Mouse (Mus musculus) megakaryocyte, embryonic 14.5 days (primary cell): ENCODE data around the gene Ptprh. TPM values are rescaled to one million over a fixed set of nuclear protein-coding genes. Genes with fewer than 3 reads are reported as not detected.
"Not testable (repeated sequence)": the region's sequence is repeated elsewhere in the genome, so short reads cannot be mapped to it uniquely, and the experiment has no call there.

Source experiments
- H3K27me3 ChIP-seq: replicated peaks from 2 replicates; pipeline ENCODE3; 2012; ENCODE audit warnings: inconsistent platforms
- H3K36me3 ChIP-seq: replicated peaks from 2 replicates; pipeline ENCODE3; 2012; ENCODE audit warnings: low read length, inconsistent platforms, mixed read lengths
- H3K4me1 ChIP-seq: 2 replicates; pipeline ENCODE4 v1.6.1; 2012; ENCODE audit warnings: inconsistent platforms
- H3K4me3 ChIP-seq: replicated peaks from 2 replicates; pipeline ENCODE3; 2012; ENCODE audit warnings: moderate library complexity, mild to moderate bottlenecking, inconsistent platforms
- H3K9me3 ChIP-seq: 2 replicates; pipeline ENCODE4 v1.6.1; 2012; ENCODE audit warnings: inconsistent platforms
- FLI1 ChIP-seq: IDR thresholded peaks from 2 replicates; pipeline ENCODE4 v1.6.1; 2012; ENCODE audit warnings: low read length, inconsistent platforms, mixed read lengths
- GATA1 ChIP-seq: IDR thresholded peaks from 3 replicates; pipeline ENCODE4 v1.6.1; 2012; ENCODE audit warnings: mixed read lengths, low read length, inconsistent platforms, borderline replicate concordance
- polyA plus RNA-seq: library from polyadenylated mRNA; stranded (reverse); fragments of >175 nt; gene quantifications from 2 replicates; pipeline ENCODE4 v1.2.3, GENCODE M21; 2012; ENCODE audit warnings: low replicate concordance; ENCODE audit not compliant: insufficient read depth

The Ptprh gene
- polyA plus RNA-seq, 1 experiment: 0.16 TPM

GRCm38 (mm10) chr7:4526341-4527301, 77.2 kb downstream of the Ptprh start:
- peak overlapping the region; percentile 88 for H3K4me3 ChIP-seq
- H3K36me3 ChIP-seq: no peaks in the 10 kb centered on the region
- H3K4me1 ChIP-seq: peaks cover 49% of the 10 kb centered on the region
- peaks cover 17% of the 10 kb centered on the region for H3K27me3 ChIP-seq
- no peak for TF ChIP-seq GATA1
- no peak for TF ChIP-seq FLI1
- H3K9me3 ChIP-seq: no peaks in the 10 kb centered on the region

- not testable (repeated sequence) for H3K9me3 ChIP-seq, H3K36me3 ChIP-seq, H3K4me3 ChIP-seq
- H3K4me1 ChIP-seq: peaks cover 64% of the 10 kb centered on the region
- peaks cover 16% of the 10 kb centered on the region for H3K27me3 ChIP-seq
Observed at GRCm38 (mm10) chr7:4524212-4524922, 79.5 kb downstream of the Ptprh start, which contains the start of gene Tnni3. Gene Tnni3, minus strand, starts transcription at chr7:4524229.

DNA sequence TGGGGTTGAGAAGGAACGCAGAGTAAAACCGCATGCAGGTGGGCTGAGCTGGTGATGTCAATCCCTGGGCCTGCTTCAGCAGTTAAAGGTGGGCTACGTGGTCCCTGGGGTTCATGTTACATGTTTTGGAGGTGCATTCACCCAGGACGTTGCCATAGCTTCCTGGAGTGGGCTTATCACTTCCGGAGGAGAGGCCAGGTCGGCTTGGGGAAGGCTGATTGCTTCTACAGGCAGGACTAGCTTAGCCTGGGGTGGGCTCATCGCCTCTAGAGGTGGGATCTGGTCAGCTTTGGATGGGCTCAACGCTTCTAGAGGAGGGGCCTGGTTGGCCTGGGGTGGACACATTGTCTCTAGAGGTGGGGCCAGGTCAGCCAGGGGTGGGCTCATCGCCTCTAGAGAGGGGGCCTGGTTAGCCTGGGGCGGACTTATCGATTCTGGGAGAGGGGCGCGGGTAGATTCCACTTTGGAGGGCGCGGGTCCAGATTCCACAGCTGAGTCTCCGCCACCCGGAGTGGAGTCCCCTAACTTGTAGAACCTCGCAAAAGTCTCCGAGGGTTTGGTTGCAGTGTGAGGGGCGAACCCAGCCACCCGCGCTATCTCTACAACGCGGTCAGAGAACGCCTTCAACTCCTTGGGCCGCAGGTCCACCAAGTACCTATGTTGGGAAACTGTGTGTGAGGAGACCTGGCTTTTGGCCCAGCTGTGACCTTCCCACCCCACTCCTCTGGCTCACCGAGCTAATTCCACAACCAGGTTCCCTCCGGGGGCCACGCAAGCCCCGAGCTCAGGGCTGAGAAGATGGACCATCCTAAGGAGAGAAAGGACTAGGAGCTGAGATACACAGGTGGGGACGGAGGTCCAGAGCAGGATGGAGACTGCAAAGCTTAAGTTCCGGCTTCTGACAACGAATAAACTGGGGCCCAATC, 80.4 kb downstream of the Ptprh start:
- TF ChIP-seq FLI1 (no peak), GATA1 (no peak)
- Histone ChIP-seq H3K4me3 (no peak overlapping the region), H3K4me1 (peaks cover 70% of the 10 kb centered on the region), H3K9me3 (no peaks in the 10 kb centered on the region), H3K27me3 (peaks cover 16% of the 10 kb centered on the region), H3K36me3 (no peaks in the 10 kb centered on the region)

GRCm38 (mm10) chr7:4522292-4522691, 81.5 kb downstream of the Ptprh start:
- peaks cover 69% of the 10 kb centered on the region for H3K4me1 ChIP-seq
- no peaks in the 10 kb centered on the region for H3K36me3 ChIP-seq
- TF ChIP-seq GATA1 (no peak), FLI1 (no peak)
- no peak overlapping the region for H3K4me3 ChIP-seq
- no peaks in the 10 kb centered on the region for H3K9me3 ChIP-seq
- peaks cover 12% of the 10 kb centered on the region for H3K27me3 ChIP-seq

DNA sequence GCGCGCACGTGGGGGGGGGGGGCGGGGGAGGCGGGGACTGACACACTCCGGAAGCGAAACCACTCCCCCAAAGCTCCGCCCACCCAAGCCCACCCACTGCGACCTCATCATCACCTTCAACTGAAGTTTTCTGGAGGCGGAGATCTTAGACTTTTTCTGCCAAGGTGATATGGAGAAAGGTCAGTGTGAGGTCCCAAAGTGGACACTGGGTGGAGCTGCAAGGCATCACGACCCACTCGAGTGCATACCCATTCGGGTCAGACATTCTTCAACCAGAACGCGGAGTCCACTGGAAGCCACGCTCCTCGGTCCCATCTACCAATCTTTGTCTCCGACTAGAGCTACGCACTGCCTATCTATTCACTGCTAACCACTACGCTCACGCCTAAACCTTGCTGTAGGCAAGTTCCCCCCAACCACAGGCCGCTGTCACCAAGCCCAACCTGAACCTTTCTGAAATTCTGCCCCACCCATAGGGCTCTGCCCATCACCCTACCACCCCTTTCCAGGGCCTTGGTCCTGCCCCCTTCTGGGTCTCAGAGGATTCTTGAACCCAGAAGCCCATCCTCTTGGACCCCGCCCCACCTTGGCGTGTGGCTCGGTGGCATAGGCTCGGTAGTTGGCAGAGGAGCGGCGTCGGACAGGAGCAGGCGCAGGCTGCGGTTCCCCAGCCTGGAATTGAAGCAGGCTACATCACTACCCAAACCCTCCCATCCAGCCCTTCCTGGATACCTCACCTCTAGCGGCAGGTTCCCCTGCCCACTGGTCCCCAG, 82.4 kb downstream of the Ptprh start:
- Histone ChIP-seq H3K4me3 (no peak overlapping the region), H3K9me3 (no peaks in the 10 kb centered on the region), H3K4me1 (peaks cover 69% of the 10 kb centered on the region), H3K36me3 (no peaks in the 10 kb centered on the region), H3K27me3 (peaks cover 12% of the 10 kb centered on the region)
- TF ChIP-seq FLI1: no peak
- no peak for TF ChIP-seq GATA1

- no peaks in the 10 kb centered on the region for H3K9me3 ChIP-seq
- peaks cover 12% of the 10 kb centered on the region for H3K27me3 ChIP-seq
- no peaks in the 10 kb centered on the region for H3K36me3 ChIP-seq
- peaks cover 73% of the 10 kb centered on the region for H3K4me1 ChIP-seq
- H3K4me3 ChIP-seq: peak overlapping the region; percentile 5
- TF ChIP-seq GATA1: no peak
- TF ChIP-seq FLI1: no peak
Observed at GRCm38 (mm10) chr7:4518487-4518886, 85.4 kb downstream of the Ptprh start.

- TF ChIP-seq FLI1 (no peak), GATA1 (no peak)
- H3K36me3 ChIP-seq: peaks cover 1% of the 10 kb centered on the region
- H3K27me3 ChIP-seq: peaks cover 7% of the 10 kb centered on the region
- H3K9me3 ChIP-seq: no peaks in the 10 kb centered on the region
- peaks cover 64% of the 10 kb centered on the region for H3K4me1 ChIP-seq
- peak within 1 kb of the TSS; percentile 23 for H3K4me3 ChIP-seq
Observed at GRCm38 (mm10) chr7:4516332-4517050, 87.3 kb downstream of the Ptprh start, which contains the start of gene Tnnt1. Gene Tnnt1, minus strand, starts transcription at chr7:4516382.

GRCm38 (mm10) chr7:4515853-4516252, 88.0 kb downstream of the Ptprh start:
- peaks cover 4% of the 10 kb centered on the region for H3K27me3 ChIP-seq
- peaks cover 2% of the 10 kb centered on the region for H3K36me3 ChIP-seq
- peaks cover 58% of the 10 kb centered on the region for H3K4me1 ChIP-seq
- TF ChIP-seq GATA1: no peak
- TF ChIP-seq FLI1: no peak
- no peak overlapping the region for H3K4me3 ChIP-seq
- H3K9me3 ChIP-seq: no peaks in the 10 kb centered on the region
